Mouse (Mus musculus) adrenal gland, adult (tissue): Measurements from ENCODE around the gene Slc43a3.
A peak's percentile ranks its signal among the peaks of the same experiment; 100 is the strongest.

ENCODE experiments used
- DNase-seq, 2 experiments: peaks; one replicate each; pipeline ENCODE4 v3.0.0; 2022 to 2023; ENCODE audit warnings: low spot score in 1 of 2; ENCODE audit not compliant: inconsistent age in 2 of 2

Slc43a3 gene

DNA sequence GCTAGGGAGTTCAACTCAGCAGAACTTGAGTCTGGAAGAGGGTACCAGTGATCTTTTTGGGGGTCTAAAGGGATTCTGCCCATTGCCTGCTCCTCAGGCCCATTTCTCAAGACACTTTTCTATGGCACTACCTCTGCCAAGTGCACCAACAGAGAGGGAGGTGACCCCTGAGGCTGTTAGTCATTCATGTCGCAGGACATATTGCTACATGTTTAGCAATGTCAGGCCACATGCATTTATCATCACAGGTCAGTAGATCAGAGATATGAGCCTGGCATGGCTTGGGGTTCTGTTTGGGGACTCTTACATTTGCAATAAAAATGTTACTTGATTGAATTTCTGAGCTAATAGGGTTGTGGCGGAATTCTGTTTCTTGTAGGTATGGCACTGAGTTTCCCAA, 39.2 kb downstream of the Slc43a3 start:
- DNase-seq, result no peak

DNA sequence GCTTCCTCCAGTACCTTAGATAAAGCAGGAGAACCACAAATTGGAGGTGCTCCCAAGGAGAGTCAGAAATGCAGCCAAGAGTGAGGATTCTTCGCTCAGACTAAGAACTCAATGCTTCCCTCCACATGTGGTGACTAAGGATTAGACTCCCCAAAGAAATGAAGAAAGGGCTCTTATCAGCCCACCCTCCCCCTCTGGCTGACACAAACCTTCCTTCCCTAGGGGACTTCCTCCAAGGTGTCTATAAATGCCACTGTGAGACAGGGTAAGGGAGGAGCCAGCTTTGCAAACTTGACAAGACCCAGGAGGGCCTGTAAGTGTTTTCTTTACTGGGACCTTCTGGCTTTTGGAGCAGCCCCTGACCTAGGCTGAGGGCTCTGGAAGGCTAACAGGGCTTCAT, 43.8 kb downstream of the Slc43a3 start, which contains the start of gene Prg2:
Gene Prg2 (plus strand): TSS at position 274 of the 400 bp plus-strand sequence.
- DNase-seq, result no peak

DNA sequence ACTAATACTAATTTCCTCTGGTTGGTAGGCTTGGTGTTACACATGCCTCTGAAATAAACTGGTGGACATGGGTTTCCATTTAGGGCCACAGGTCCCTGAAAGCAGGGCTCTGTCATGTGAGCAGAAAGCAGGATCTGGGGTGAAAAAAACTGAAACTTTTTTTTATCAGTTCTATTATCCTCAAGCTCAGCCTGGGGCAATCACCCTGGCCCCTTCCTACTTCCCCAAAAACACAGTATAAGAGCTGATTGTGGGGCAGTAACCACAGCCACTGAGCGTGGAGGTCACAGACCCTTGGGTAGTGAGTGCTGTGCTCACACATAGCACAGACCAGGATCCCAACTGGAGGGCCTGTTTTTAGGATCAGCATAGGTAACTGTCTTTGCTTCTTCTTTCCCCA, 51.6 kb downstream of the Slc43a3 start, which contains the start of gene Prg3:
Gene Prg3 (plus strand): TSS at position 286 of the 400 bp plus-strand sequence.
- DNase-seq, result no peak

DNA sequence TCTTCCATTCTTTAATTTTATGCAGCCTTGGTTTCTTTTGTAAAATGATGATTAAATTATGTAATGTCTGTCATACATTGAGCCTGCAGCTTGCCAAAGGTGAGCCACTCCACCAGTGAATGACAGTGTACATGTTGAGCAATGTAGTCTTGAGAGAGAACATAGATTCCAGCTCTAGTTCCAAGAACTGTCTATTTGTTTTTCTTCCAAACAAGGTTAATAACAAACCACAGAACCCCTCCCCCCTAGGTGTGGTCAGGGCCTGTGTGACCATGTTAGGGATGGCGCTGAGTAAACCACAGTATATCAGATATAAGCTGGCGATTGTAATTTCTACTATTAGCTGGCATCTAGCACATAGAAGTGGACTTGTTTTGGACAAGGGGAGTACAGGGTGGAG, 60.0 kb downstream of the Slc43a3 start:
- DNase-seq, result no peak

DNA sequence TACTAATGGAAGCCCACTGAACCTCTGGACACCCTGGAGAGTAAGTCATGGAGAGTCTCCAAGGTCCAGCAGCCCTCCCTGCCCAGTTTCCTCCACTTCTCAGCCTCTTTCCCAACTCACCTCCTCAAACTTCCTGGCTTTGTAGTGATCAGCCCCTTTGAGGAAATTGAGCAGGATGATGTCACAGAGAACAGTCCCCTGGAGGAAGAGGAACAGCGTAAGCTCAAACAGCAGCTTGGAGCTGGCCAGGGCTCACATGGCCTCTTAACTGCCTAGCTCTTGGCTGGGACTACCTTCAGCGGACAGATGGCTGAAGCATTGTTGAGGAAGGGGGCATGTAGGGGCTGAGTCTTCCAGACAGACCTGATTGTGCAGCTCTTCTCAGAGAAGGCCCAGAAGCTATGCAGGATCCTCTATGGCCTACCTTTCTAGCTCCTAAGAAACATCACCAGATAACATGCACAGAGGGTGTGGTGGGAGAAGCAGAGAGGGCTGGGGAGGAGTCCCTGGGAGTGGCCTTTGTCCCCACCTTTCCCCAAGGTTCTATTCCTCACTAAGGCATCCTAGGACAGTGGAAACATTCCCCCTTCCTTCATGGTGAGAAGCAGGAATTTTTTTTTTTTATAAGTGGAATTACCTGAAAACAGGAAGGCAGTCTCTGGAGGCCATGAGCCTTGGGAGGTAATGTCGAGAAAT, 63.3 kb downstream of the Slc43a3 start:
- DNase-seq, result peak in 1 of 2 experiments; percentile 28

DNA sequence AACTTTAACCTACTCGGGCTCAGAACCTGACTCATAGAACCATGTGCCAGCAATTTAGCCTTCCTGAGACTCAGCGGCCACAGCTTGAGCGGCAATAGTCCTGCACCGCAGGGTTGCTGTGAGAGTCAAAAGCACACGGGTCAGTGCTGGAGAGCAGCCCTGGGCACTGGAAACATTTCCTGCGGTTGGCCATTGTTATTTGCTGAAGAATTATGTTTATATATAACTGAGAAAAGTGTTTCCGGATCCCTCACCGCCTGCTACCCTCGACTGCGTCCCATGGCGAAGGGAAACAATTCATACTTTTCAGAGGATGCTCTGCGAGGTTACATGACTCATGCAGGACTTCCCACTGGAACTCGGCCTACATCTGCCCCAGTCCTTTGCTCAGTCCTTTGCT, 65.1 kb downstream of the Slc43a3 start:
- peak; percentile 20 to 38 for DNase-seq

DNA sequence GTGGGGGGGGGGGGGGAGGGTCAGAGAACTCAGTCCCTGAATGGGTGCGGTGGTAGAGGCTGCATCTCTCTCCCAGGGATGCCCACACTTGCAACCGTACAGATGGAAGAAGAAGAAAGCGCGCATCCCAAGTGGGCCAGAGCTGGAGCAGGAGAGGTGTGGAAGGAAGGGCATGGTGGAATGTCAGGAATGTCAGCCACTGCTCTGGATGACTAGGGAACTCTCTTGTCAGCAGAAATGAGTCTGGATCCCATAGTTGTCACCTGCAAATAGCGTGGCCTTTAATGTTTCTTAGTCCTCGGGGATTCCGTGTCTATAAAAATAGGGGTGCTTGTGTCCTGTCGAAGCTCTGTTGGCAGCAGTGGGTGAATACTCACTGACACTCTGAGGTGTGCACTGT, 66.2 kb downstream of the Slc43a3 start:
- DNase-seq, result no peak

DNA sequence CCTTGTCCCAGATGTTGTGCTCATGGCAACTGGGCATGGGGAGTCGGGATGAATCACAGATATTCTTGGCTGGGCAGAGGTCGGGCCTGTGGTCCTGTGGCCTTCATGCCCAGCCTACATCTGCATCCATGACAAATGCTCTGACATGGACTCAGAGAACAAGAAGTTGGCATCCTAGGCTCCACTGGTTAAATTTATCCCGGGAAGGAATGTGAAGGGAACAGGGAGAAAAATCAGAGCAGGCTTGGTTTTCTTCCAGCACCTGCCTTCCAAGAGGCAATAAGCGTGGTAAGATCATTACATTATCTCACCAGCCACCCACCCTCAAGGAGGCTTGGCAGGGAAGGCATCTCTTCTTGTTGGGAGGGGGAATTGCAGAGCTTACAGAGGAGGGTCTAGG, 68.0 kb downstream of the Slc43a3 start:
- no peak for DNase-seq

DNA sequence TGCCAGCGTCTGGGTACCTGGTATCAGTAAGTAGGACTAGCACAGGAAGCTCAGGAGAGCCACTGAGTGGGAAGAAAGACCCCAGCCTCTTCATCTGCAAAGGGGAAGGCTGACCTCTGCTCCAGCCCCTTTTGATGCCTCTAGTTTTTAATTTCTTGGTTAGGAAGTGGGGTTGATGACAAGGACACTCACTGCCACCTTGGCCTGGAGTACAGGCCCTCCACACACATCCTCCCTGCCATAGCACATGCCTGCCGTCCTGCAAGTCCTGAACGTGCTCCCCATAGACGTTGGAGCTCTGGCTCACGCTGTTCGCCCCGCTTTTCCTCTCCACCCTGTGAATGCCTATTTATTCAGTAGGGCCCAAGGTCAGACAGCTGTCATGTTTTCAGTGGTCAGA, 70.2 kb downstream of the Slc43a3 start:
- DNase-seq, result no peak

DNA sequence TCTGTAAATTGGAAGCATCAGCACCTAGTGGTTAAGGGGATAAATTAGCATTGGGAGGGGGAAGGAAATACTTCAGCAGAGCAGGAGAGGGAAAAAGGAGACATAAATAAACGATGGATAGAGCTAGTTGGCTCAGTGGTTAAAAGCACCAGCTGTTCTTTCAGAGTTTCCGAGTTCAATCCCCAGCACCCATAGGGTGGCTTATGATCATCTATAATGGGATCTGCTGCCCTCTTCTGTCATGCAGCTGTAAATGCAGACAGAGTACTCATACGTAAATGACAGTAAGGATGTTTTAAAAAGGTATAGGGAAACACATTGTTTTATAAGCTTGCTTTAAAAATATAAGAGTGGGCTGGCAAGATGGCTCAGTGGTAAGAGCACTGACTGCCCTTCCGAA, 71.3 kb downstream of the Slc43a3 start:
- DNase-seq, result peak in 1 of 2 experiments; percentile 73
